Mouse (Mus musculus) heart, adult 10 weeks (tissue): ENCODE results near the gene Renbp. TPM values are rescaled to one million over a fixed set of nuclear protein-coding genes. Genes with fewer than 3 reads are reported as not detected.

ENCODE experiments used
- polyA plus RNA-seq: library from polyadenylated mRNA; stranded (reverse); fragments of 350-450 nt; fragmentation: Illumina TruSeq; extraction: RNeasy Lipid Tissue Mini Kit (QIAGEN cat#74804); gene quantifications from one replicate; pipeline ENCODE4 v1.2.3, GENCODE M21; 2014; ENCODE audit warnings: low read depth, low replicate concordance

Renbp gene
- polyA plus RNA-seq = 5.6 TPM

DNA sequence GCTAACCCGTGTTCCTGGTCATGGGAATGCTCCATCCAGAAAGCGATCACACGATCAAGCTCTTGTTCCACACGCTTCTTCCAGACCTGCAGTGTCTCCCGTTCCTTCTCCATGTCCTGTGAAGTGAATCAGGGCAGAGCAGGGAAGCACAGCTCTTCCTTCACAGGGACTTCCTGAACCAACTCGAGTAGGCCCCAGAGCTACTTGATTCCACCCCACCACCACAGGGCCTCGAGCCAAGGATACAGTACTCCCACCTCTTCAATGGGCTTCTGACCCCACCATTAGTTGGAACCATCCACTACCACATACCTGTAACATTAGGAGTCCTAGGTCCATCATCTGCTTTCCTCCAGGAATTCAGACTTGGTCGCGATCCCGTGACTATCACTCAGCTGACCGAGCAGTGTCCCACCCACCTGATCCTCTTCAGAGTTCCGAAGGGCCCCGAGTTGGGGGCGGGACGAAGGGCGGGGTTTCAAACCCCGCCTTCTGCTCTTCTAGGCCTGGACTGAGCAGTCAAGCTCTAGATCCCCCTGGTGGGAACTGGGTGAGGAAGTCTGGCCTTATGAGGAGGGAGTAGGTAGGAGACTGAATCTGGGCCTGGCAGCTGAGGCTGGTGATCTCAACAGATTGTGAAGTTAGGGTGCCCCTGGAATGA, at the start of gene Renbp:
Gene Renbp, minus strand, starts transcription at position 449 of the 661 bp plus-strand sequence.

DNA sequence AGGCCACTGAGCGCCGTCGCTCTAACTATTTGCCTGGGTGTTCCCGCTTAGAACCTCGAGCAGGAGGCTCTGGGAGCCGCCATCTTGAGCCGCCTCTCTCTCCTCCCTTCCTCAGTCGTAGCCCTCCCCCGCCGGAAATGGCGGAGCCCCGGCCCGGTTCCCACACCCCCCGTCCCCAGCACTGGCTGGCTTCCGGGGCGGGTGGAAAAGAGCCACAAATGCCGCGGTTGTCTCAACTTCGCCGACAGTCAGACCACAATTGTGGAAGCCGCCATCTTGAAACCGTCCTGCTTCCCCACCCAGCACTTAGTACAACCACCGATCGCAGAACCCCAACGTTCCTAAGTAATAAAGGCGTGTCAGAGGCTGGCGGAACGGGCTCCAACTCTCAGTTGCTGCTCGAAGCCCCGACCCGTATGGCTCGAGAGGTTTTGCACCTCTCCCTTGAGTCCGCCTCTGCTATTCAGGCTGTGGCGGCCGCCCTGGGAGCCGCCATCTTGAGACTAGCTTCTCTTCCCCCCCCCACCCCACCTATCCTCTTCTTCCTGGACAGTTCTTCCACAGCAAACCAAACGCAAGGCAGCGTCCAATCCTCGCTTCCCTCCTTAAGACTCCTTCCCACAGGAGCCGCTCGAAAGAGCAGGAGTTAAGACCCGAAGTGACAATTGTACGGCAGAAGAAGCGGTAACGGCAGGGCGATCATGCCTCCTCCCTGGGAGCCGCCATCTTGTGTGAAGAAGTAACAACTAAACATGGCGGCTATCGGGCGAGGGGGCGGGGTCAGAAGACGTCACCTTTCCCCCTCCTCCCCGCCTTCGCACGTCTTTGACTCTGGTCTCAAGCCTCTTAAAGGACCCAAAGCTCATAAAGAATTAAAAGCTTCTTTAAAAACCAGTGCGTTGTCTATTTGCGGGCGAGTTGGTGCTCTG, 35.9 kb upstream of the Renbp start, which contains the start of gene Hcfc1:
Gene Hcfc1, minus strand, starts transcription at position 110 of the 929 bp plus-strand sequence.

DNA sequence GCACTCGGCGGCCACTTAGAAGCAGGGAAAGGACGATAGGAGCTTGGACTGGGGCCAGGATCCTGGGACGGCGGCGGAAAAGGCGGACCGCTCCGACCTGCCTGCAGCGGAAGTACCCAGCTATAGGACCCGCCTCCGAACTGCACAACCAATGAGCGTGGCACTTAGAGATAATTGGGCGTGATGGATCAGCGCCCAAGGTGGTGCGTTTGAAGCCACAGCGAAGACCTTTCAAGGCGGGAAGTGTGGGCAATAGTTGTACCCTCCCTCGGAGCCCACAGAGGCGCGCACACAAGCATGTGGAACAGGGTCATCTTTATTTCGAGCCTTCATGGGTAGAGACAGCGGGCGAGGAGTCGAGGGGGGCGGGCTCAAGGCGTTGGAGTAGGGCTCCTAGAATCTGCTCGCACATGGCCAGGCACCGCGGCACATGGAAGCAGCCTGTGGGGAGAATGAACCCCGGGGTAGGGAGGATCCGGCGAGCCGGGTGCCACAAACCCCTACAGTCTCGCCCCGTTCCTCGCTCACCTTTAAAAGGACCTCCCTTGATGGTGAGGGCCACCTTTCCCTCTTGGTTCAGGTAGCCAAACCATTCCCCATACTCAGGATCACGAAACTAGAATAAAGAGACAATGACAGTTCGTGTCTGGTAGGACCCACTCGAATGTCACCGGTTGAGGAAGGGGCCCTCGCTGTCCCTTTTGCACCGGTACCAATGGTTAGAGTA, 8.7 kb downstream of the Renbp start, which contains the start of the genes Arhgap4 and Naa10:
Gene Arhgap4, minus strand, starts transcription at position 48 of the 727 bp plus-strand sequence.
Gene Naa10, minus strand, starts transcription at position 122 of the 727 bp plus-strand sequence.

DNA sequence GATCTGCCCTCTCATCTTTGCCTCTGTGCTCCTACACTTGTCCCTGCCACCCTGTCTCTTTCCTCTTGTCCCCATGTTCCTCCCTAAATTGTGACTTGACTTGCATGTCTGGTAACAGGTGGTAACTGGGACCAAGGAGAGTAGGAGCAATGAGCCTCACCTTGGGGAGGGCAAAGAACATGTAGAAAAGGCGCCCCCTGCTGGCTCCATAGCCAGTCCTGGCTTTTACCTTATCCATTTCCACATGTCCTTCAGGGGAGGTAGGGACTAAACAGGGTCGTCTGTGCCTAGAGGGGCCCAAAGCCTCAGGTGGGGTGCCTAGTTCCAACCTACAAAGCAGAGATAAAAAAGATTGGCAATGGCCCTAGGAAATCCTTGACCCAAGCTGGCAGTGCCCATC, 34.9 kb downstream of the Renbp start, which contains the start of gene L1cam:
Gene L1cam, minus strand, starts transcription at position 387 of the 400 bp plus-strand sequence.

DNA sequence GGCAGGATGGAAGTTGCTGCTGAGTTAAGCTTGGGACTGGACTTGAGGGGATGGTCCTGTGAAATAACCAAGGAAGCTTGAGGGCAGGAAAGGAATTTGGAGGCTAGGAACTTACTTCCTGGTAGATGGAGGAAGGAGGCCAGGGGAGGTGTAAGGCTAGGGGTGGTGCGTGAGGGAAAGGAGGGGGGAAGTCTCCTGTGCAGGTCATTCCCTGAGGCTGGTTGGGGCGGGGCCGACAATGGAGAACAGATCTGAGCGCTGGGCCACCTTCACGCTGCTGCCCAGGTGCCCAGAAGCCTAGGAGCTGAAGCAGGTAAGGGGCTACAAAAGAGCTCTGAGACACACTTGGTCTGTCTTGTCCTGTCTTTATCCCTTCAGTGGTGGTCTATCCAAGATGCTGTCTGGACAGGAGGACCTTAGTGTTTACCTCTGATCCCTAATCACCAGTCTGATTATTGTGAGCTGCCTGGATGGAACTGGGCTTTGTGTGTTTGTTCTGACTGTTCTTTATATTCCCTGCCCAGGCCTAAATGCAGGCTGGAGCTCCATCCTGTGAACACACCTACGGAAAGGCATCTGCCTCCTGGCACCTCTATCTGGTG, 39.0 kb downstream of the Renbp start, which contains the start of gene Avpr2:
Gene Avpr2, plus strand, starts transcription at position 552 of the 602 bp plus-strand sequence.

Other genes starting within 250 kb of the Renbp start
- 79.9 TPM for gene Bcap31, start 214.7 kb downstream of the Renbp start, polyA plus RNA-seq
- gene Abcd1, start 214.3 kb downstream of the Renbp start, polyA plus RNA-seq = 23.0 TPM
- gene Plxnb3, start 173.8 kb downstream of the Renbp start, polyA plus RNA-seq = 3.2 TPM
- 40.2 TPM for gene Srpk3, start 156.4 kb downstream of the Renbp start, polyA plus RNA-seq
- gene Idh3g, start 144.0 kb downstream of the Renbp start, polyA plus RNA-seq = 838 TPM
- gene Ssr4, start 143.8 kb downstream of the Renbp start, polyA plus RNA-seq = 99.4 TPM
- gene Pdzd4, start 105.9 kb downstream of the Renbp start, polyA plus RNA-seq = 1.2 TPM
- gene Avpr2, start 38.7 kb downstream of the Renbp start, polyA plus RNA-seq = not detected
- 2.0 TPM for gene L1cam, start 34.7 kb downstream of the Renbp start, polyA plus RNA-seq
- 1.8 TPM for gene Arhgap4, start 9.0 kb downstream of the Renbp start, polyA plus RNA-seq
- 66.2 TPM for gene Naa10, start 8.9 kb downstream of the Renbp start, polyA plus RNA-seq
- 32.9 TPM for gene Hcfc1, start 35.5 kb upstream of the Renbp start, polyA plus RNA-seq
- gene Irak1, start 93.1 kb upstream of the Renbp start, polyA plus RNA-seq = 71.6 TPM
- gene Opn1mw, start 196.6 kb upstream of the Renbp start, polyA plus RNA-seq = not detected
- gene Mecp2, start 204.5 kb upstream of the Renbp start, polyA plus RNA-seq = 20.1 TPM
- gene Tex28, start 237.0 kb upstream of the Renbp start, polyA plus RNA-seq = not detected
- gene Tktl1, start 246.4 kb upstream of the Renbp start, polyA plus RNA-seq = not detected